Mouse (Mus musculus) embryonic fibroblast, embryonic 13.5 days (primary cell): ENCODE measurements around the gene Ptprn2.

ENCODE experiments used
- CTCF ChIP-seq: IDR thresholded peaks from 2 replicates; pipeline ENCODE4 v1.5.1; 2011; ENCODE audit warnings: mild to moderate bottlenecking, control low read depth, low read length, moderate library complexity, borderline replicate concordance; ENCODE audit not compliant: insufficient read depth
- POLR2A ChIP-seq: IDR thresholded peaks from 2 replicates; pipeline ENCODE4 v1.6.1; 2011; ENCODE audit warnings: low read depth, mild to moderate bottlenecking, control low read depth, low read length, moderate library complexity

DNA sequence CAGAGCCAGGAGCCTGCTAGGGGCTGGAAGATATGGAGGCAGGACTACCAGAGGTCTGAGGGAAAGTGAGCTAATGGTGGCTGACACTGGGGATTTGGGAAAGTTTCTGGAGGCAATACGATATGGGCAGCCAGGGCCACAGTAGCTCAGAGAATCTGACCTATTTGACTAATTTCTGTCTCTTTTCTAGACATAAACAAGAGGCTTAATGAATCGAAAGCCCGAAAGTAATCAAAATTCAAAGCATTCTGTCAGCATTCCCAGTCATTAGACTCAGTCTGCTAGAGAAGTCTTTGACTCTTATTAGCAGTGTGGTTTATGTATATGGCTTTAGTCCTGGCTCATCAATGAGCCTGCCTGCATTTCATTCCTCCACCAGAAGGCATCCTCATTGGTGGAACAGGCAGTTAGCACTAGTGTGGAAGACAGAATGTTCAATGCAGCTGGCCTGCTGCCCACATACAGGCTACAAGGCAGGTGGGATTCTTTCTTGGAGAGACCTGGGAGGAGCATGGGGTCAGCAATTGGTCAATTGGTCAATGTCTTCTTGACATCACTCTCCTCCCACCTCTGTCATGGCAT, 353.2 kb downstream of the Ptprn2 start:
- TF ChIP-seq POLR2A (no peak), CTCF (no peak)
